In genomic region chr2:67477753-67478152, GRCm38 (mm10) we compare ENCODE assay signal across 9 mouse cellular contexts. TPM values are rescaled to one million over a fixed set of nuclear protein-coding genes. Genes with fewer than 3 reads are reported as not detected.
DNase-seq lines count a peak whose midpoint lies in the region; ATAC-seq and TF ChIP-seq lines count a peak whose summit lies in the region.
"Had no signal": no experiment of that assay in that cellular context is flagged by ENCODE, and none has a peak within 500 bp of the region (broad histone marks: within the 10 kb centered on the region; RNA-seq: fewer than 3 reads in every experiment).

No protein-coding gene starts in this region.

- peak; percentile 51; the same call in 1 of the 2 replicates for ATAC-seq in forebrain, embryonic 11.5 days (replicated peaks; ENCODE audit: low FRiP score)
- no peak for ATAC-seq in forebrain, embryonic 12.5 days (ENCODE audit: low FRiP score)
- ATAC-seq in neural tube, embryonic 15.5 days (ENCODE audit: low FRiP score): no peak
- ATAC-seq in liver, embryonic 14.5 days (ENCODE audit: insufficient read depth): no peak

- H3K9ac ChIP-seq in forebrain, embryonic 11.5 days (ENCODE audit: low read length): no peak overlapping the region
- H3K9ac ChIP-seq in forebrain, embryonic 12.5 days: no peak overlapping the region
- no peak overlapping the region for H3K9ac ChIP-seq in neural tube, embryonic 15.5 days (replicated peaks)
- H3K9ac ChIP-seq in liver, embryonic 14.5 days (replicated peaks): no peak overlapping the region

- peak; percentile 57 for DNase-seq in forebrain, embryonic 11.5 days (ENCODE audit: low spot score)
- DNase-seq in neural tube, embryonic 10.5 days (ENCODE audit: extremely low spot score, low spot score): peak; percentile 27
- peak; percentile 31 for DNase-seq in c-Kit-positive CD71-positive TER-119-positive erythroid progenitor cells, embryonic 14.5 days (ENCODE audit: low spot score)
- DNase-seq in heart, postnatal 36 days: peak; percentile 32 to 47
- peak in 2 of 3 experiments; percentile 4 to 9 for DNase-seq in liver, embryonic 14.5 days (ENCODE audit: low read depth in 3 of 3, low spot score in 3 of 3)
- DNase-seq in yolk sac, embryonic 10.5 days (ENCODE audit: low spot score): peak; percentile 11

- no peaks in the 10 kb centered on the region for H3K36me3 ChIP-seq in forebrain, embryonic 11.5 days (ENCODE audit: control insufficient read depth, insufficient read depth, low read length)
- H3K36me3 ChIP-seq in forebrain, embryonic 12.5 days (replicated peaks): no peaks in the 10 kb centered on the region
- H3K36me3 ChIP-seq in neural tube, embryonic 15.5 days: no peaks in the 10 kb centered on the region
- H3K36me3 ChIP-seq in liver, embryonic 14.5 days (replicated peaks; ENCODE audit: control insufficient read depth, insufficient read depth, low read depth): no peaks in the 10 kb centered on the region

- H3K4me2 ChIP-seq in forebrain, embryonic 11.5 days (ENCODE audit: low read depth, low read length, severe bottlenecking): no peak overlapping the region
- H3K4me2 ChIP-seq in forebrain, embryonic 12.5 days: no peak overlapping the region
- H3K4me2 ChIP-seq in neural tube, embryonic 15.5 days: no peak overlapping the region
- H3K4me2 ChIP-seq in liver, embryonic 14.5 days (ENCODE audit: low read depth): no peak overlapping the region

- no peak overlapping the region for H3K27ac ChIP-seq in forebrain, embryonic 11.5 days (ENCODE audit: low read depth, low read length)
- no peak overlapping the region for H3K27ac ChIP-seq in forebrain, embryonic 12.5 days
- no peak overlapping the region for H3K27ac ChIP-seq in neural tube, embryonic 15.5 days (replicated peaks)
- no peak overlapping the region for H3K27ac ChIP-seq in liver, embryonic 14.5 days

- intact Hi-C loops in heart, postnatal 36 days (cut with DNase I): loop anchor here (5.0 kb wide), 1 partner anchor 250 kb away; no protein-coding TSS in a partner anchor

- peak; percentile 53; the same call in 1 of the 2 replicates for TF ChIP-seq CTCF in liver, embryonic 14.5 days (IDR thresholded peaks at IDR 0.05; ENCODE audit: low read depth)

- TF ChIP-seq EP300 in liver, embryonic 14.5 days (IDR thresholded peaks at IDR 0.05; ENCODE audit: low read depth): no peak

- H3K9me3 ChIP-seq in forebrain, embryonic 11.5 days (ENCODE audit: control insufficient read depth, low read length): no peaks in the 10 kb centered on the region
- no peaks in the 10 kb centered on the region for H3K9me3 ChIP-seq in forebrain, embryonic 12.5 days
- H3K9me3 ChIP-seq in neural tube, embryonic 15.5 days (replicated peaks): no peaks in the 10 kb centered on the region
- no peaks in the 10 kb centered on the region for H3K9me3 ChIP-seq in liver, embryonic 14.5 days (ENCODE audit: control insufficient read depth, low read length)

- no peak overlapping the region for H3K4me3 ChIP-seq in forebrain, embryonic 11.5 days (ENCODE audit: low read depth, low read length)
- no peak overlapping the region for H3K4me3 ChIP-seq in forebrain, embryonic 12.5 days (replicated peaks)
- no peak overlapping the region for H3K4me3 ChIP-seq in neural tube, embryonic 15.5 days (replicated peaks)
- H3K4me3 ChIP-seq in liver, embryonic 14.5 days (ENCODE audit: insufficient read depth in 1 of 2, low read depth in 2 of 2, low read length in 2 of 2): no peak overlapping the region

- 17% methylated on average over 6 of the region's 6 CpGs for WGBS in forebrain, embryonic 11.5 days
- WGBS in forebrain, embryonic 12.5 days: 17% methylated on average over 6 of the region's 6 CpGs
- 19% methylated on average over 6 of the region's 6 CpGs for WGBS in neural tube, embryonic 15.5 days
- WGBS in liver, embryonic 14.5 days (ENCODE audit: insufficient replicate concordance): 13% methylated on average over 6 of the region's 6 CpGs

- no peaks in the 10 kb centered on the region for H3K4me1 ChIP-seq in forebrain, embryonic 11.5 days (replicated peaks; ENCODE audit: control insufficient read depth, insufficient read depth, low read length)
- H3K4me1 ChIP-seq in forebrain, embryonic 12.5 days: no peaks in the 10 kb centered on the region
- H3K4me1 ChIP-seq in neural tube, embryonic 15.5 days: no peaks in the 10 kb centered on the region
- H3K4me1 ChIP-seq in liver, embryonic 14.5 days (replicated peaks; ENCODE audit: control insufficient read depth in 2 of 2, insufficient read depth in 2 of 2, low read length in 1 of 2): no peaks in the 10 kb centered on the region

- H3K27me3 ChIP-seq in forebrain, embryonic 11.5 days (ENCODE audit: control insufficient read depth, insufficient read depth, low read length): no peaks in the 10 kb centered on the region
- H3K27me3 ChIP-seq in forebrain, embryonic 12.5 days: no peaks in the 10 kb centered on the region
- H3K27me3 ChIP-seq in neural tube, embryonic 15.5 days (replicated peaks): no peaks in the 10 kb centered on the region
- no peaks in the 10 kb centered on the region for H3K27me3 ChIP-seq in liver, embryonic 14.5 days (ENCODE audit: control insufficient read depth, insufficient read depth, low read length)

RNA-seq across cellular contexts. Expression of gene Xirp2, which starts 32.0 kb away (rescaled TPM):
- polyA plus RNA-seq in forebrain, embryonic 11.5 days (2014; fragmentation: Nextera tagmentation; extraction: Ambion mirVana): not detected in 2 replicates
- not detected in 2 replicates for polyA plus RNA-seq in forebrain, embryonic 12.5 days (2016; fragmentation: Nextera tagmentation; extraction: Ambion mirVana)
- polyA plus RNA-seq in neural tube, embryonic 15.5 days (2015; fragmentation: Nextera tagmentation; extraction: Ambion mirVana): 0.05 TPM in 1 of 2 replicates, not detected in the other
- total RNA-seq in heart, postnatal 36 days (2021): 100 to 1,000 TPM; 237 to 306 TPM
- polyA plus RNA-seq in liver, embryonic 14.5 days (2012; rRNA removed): not detected in 2 replicates
- polyA plus RNA-seq in liver, embryonic 14.5 days (2014; fragmentation: Nextera tagmentation; extraction: Ambion mirVana): not detected in 2 replicates

RNA-seq across cellular contexts. Expression of gene Gm26727, which starts 44.8 kb away (rescaled TPM):
- not detected in 2 replicates for polyA plus RNA-seq in forebrain, embryonic 11.5 days (2014; fragmentation: Nextera tagmentation; extraction: Ambion mirVana)
- not detected in 2 replicates for polyA plus RNA-seq in forebrain, embryonic 12.5 days (2016; fragmentation: Nextera tagmentation; extraction: Ambion mirVana)
- not detected in 2 replicates for polyA plus RNA-seq in neural tube, embryonic 15.5 days (2015; fragmentation: Nextera tagmentation; extraction: Ambion mirVana)
- not detected for total RNA-seq in heart, postnatal 36 days (2021)
- not detected in 2 replicates for polyA plus RNA-seq in liver, embryonic 14.5 days (2012; rRNA removed)
- polyA plus RNA-seq in liver, embryonic 14.5 days (2014; fragmentation: Nextera tagmentation; extraction: Ambion mirVana): not detected in 2 replicates
- polyA plus RNA-seq: heart, embryonic 14.5 days had no signal

Comparison
In these comparisons a context has a peak if more than half of its experiments do, and no peak if none do; other contexts are left out.
1. DNase-seq: peak in every context shown above with its lines; median percentile 57 in forebrain, embryonic 11.5 days; 40 in heart, postnatal 36 days; 31 in c-Kit-positive CD71-positive TER-119-positive erythroid progenitor cells, embryonic 14.5 days; 27 in neural tube, embryonic 10.5 days; 11 in yolk sac, embryonic 10.5 days; 6 in liver, embryonic 14.5 days.